Comparison of ENCODE assay signal across 8 mouse cellular contexts in genomic region chr8:94876197-94876730, GRCm38 (mm10). TPM values are rescaled to one million over a fixed set of nuclear protein-coding genes. Genes with fewer than 3 reads are reported as not detected.
DNase-seq lines count a peak whose midpoint lies in the region; ATAC-seq lines count a peak whose summit lies in the region.

TSS of gene Dok4 (minus strand) at chr8:94876330.

- ATAC-seq in hindbrain, embryonic 15.5 days (ENCODE audit: low FRiP score, low read depth), result peak; percentile 42
- ATAC-seq in megakaryocyte progenitor cell, adult 5-6 weeks (replicated peaks; ENCODE audit: poor library complexity), result peak; percentile 79

- H3K4me2 ChIP-seq in hindbrain, embryonic 15.5 days, result peak within 1 kb of the TSS; percentile 99

- H3K4me1 ChIP-seq in hindbrain, embryonic 15.5 days (replicated peaks), result peaks cover 39% of the 10 kb centered on the region

- peak within 1 kb of the TSS; percentile 67 for H3K4me3 ChIP-seq in hindbrain, embryonic 15.5 days

- 1% methylated on average over 30 of the region's 37 CpGs for WGBS in hindbrain, embryonic 15.5 days

- no peaks in the 10 kb centered on the region for H3K9me3 ChIP-seq in hindbrain, embryonic 15.5 days

- intact Hi-C loops in left cerebral cortex, postnatal 10 days (cut with DNase I), result no loop called here

- peaks cover 22% of the 10 kb centered on the region; the same call in 1 of the 2 replicates for H3K27me3 ChIP-seq in hindbrain, embryonic 15.5 days

- peak within 1 kb of the TSS; percentile 59 for H3K9ac ChIP-seq in hindbrain, embryonic 15.5 days

- no peaks in the 10 kb centered on the region for H3K36me3 ChIP-seq in hindbrain, embryonic 15.5 days

- DNase-seq in R1 (ENCODE audit: low read depth, low spot score), result peak; percentile 85
- DNase-seq in cerebellum, postnatal 25 days, result peak; percentile 74 to 87
- DNase-seq in gastrocnemius, adult 18-20 months (ENCODE audit: low spot score), result peak; percentile 84
- peak in 1 of 2 experiments; percentile 84 for DNase-seq in left cerebral cortex, postnatal 10 days (ENCODE audit: extremely low spot score in 1 of 2, low spot score in 2 of 2)
- peak; percentile 76 to 83 for DNase-seq in right cerebral cortex, postnatal 10 days (ENCODE audit: low spot score in 2 of 2)
- peak; percentile 96 for DNase-seq in urinary bladder, postnatal 25 days (ENCODE audit: low spot score)

- H3K27ac ChIP-seq in hindbrain, embryonic 15.5 days (replicated peaks), result 0 out of 2 replicates have a peak within 1 kb of the TSS, but pooled peaks have one; percentile 5

RNA-seq across cellular contexts. Expression of gene Dok4, which starts in this region (rescaled TPM):
- 1 to 10 TPM; 3.3 to 7.2 TPM for total RNA-seq in gastrocnemius, adult 18-20 months (2021)
- 84.1 and 88.9 TPM in 2 replicates for polyA plus RNA-seq in hindbrain, embryonic 15.5 days (2015; fragmentation: Nextera tagmentation; extraction: Ambion mirVana)
- 10 to 100 TPM; 74.9 to 79.5 TPM for total RNA-seq in left cerebral cortex, postnatal 10 days (2021)
- total RNA-seq in megakaryocyte progenitor cell, adult 5-6 weeks (2015), result 0.49 TPM in 1 of 2 replicates, not detected in the other
- total RNA-seq in megakaryocyte progenitor cell, adult 5-6 weeks (2017), result 0.14 and 0.37 TPM in 2 replicates

Comparison
In these comparisons a context has a peak if more than half of its experiments do, and no peak if none do; other contexts are left out.
1. RNA of gene Dok4 (total RNA-seq): 74.9 to 79.5 TPM in left cerebral cortex, postnatal 10 days; 3.3 to 7.2 TPM in gastrocnemius, adult 18-20 months and 0.14 to 0.49 TPM in megakaryocyte progenitor cell, adult 5-6 weeks; every median in the first group is over 4 times any median in the second.
2. Peak in ATAC-seq in megakaryocyte progenitor cell, adult 5-6 weeks; RNA of the gene not detected or under 1 TPM.